ENCODE assay signal across 21 mouse cellular contexts in genomic region chr2:124523667-124524066, GRCm38 (mm10).
"Had no signal": no experiment of that assay in that cellular context is flagged by ENCODE, and none has a peak within 500 bp of the region (broad histone marks: within the 10 kb centered on the region; RNA-seq: fewer than 3 reads in every experiment).

No protein-coding gene starts in this region.

- H3K4me3 ChIP-seq: heart, embryonic 10.5 days; heart, embryonic 12.5 days; hindbrain, embryonic 10.5 days; hindbrain, embryonic 12.5 days; intestine, embryonic 15.5 days; layer of hippocampus, adult 2 months; left cerebral cortex, adult 2 months; limb, embryonic 10.5 days; limb, embryonic 12.5 days; liver, embryonic 13.5 days; liver, embryonic 15.5 days had no signal

- H3K9me3 ChIP-seq: heart, embryonic 10.5 days; heart, embryonic 12.5 days; hindbrain, embryonic 10.5 days; hindbrain, embryonic 12.5 days; intestine, embryonic 15.5 days; limb, embryonic 10.5 days; limb, embryonic 12.5 days; liver, embryonic 13.5 days; liver, embryonic 15.5 days had no signal

- H3K4me2 ChIP-seq: heart, embryonic 12.5 days; hindbrain, embryonic 12.5 days; hindbrain, embryonic 14.5 days; intestine, embryonic 15.5 days; limb, embryonic 12.5 days; liver, embryonic 11.5 days; liver, embryonic 13.5 days; liver, embryonic 15.5 days had no signal

- H3K4me1 ChIP-seq: heart, embryonic 10.5 days; hindbrain, embryonic 10.5 days; hindbrain, embryonic 12.5 days; intestine, embryonic 15.5 days; limb, embryonic 10.5 days; limb, embryonic 12.5 days; liver, embryonic 13.5 days; liver, embryonic 15.5 days had no signal

- DNase-seq: gastrocnemius, postnatal 36 days; kidney, adult 18-20 months; kidney, adult 8-10 months; kidney, postnatal 25 days; liver; liver, embryonic 13.5 days; liver, postnatal 0 days had no signal

- H3K27me3 ChIP-seq: heart, embryonic 12.5 days; hindbrain, embryonic 12.5 days; intestine, embryonic 15.5 days; limb, embryonic 12.5 days; liver, embryonic 13.5 days; liver, embryonic 15.5 days had no signal

- H3K27ac ChIP-seq: heart, embryonic 10.5 days; hindbrain, embryonic 10.5 days; hindbrain, embryonic 12.5 days; hindbrain, embryonic 14.5 days; intestine, embryonic 15.5 days; left cerebral cortex, adult 2 months; limb, embryonic 10.5 days; limb, embryonic 12.5 days; liver, embryonic 13.5 days; liver, embryonic 15.5 days had no signal

- H3K36me3 ChIP-seq: heart, embryonic 10.5 days; heart, embryonic 12.5 days; hindbrain, embryonic 10.5 days; hindbrain, embryonic 12.5 days; intestine, embryonic 15.5 days; limb, embryonic 10.5 days; limb, embryonic 12.5 days; liver, embryonic 13.5 days; liver, embryonic 15.5 days had no signal

- ATAC-seq: inflammation-experienced regulatory T-cells, adult 6 months; intestine, embryonic 15.5 days; intestine, postnatal 0 days; liver, postnatal 0 days had no signal

- H3K9ac ChIP-seq: heart, embryonic 12.5 days; hindbrain, embryonic 12.5 days; hindbrain, embryonic 14.5 days; intestine, embryonic 15.5 days; limb, embryonic 12.5 days; liver, embryonic 13.5 days; liver, embryonic 15.5 days; liver, postnatal 0 days had no signal
